Mouse (Mus musculus): ENCODE data around the gene Mc1r.
"Not testable (repeated sequence)": the region's sequence is repeated elsewhere in the genome, so short reads cannot be mapped to it uniquely, and the experiment has no call there.

The Mc1r gene

GRCm38 (mm10) chr8:123430936-123431335 is 24.0 kb downstream of the Mc1r start:
- in situ Hi-C loops (cut with MseI, MboI): not testable (repeated sequence)

- in situ Hi-C loops (cut with MseI, MboI): no loop called here
Observed at GRCm38 (mm10) chr8:123431616-123432365, 24.9 kb downstream of the Mc1r start.

GRCm38 (mm10) chr8:123432381-123432780 is 25.5 kb downstream of the Mc1r start:
- in situ Hi-C loops (cut with MseI, MboI): no loop called here

- in situ Hi-C loops (cut with MseI, MboI): not testable (repeated sequence)
Observed at GRCm38 (mm10) chr8:123433241-123433974, 26.5 kb downstream of the Mc1r start.

- in situ Hi-C loops (cut with MseI, MboI): no loop called here
Observed at GRCm38 (mm10) chr8:123441788-123442187, 34.9 kb downstream of the Mc1r start.

GRCm38 (mm10) chr8:123442351-123442750 is 35.4 kb downstream of the Mc1r start:
- in situ Hi-C loops (cut with MseI, MboI): no loop called here

- in situ Hi-C loops (cut with MseI, MboI): no loop called here
Observed at GRCm38 (mm10) chr8:123442871-123443575, 36.1 kb downstream of the Mc1r start.

GRCm38 (mm10) chr8:123443576-123443921 is 36.6 kb downstream of the Mc1r start:
- in situ Hi-C loops (cut with MseI, MboI): no loop called here

- in situ Hi-C loops (cut with MseI, MboI): no loop called here
Observed at GRCm38 (mm10) chr8:123444131-123444530, 37.2 kb downstream of the Mc1r start.

- in situ Hi-C loops (cut with MseI, MboI): no loop called here
Observed at GRCm38 (mm10) chr8:123445981-123446380, 39.1 kb downstream of the Mc1r start.

- in situ Hi-C loops (cut with MseI, MboI): no loop called here
Observed at GRCm38 (mm10) chr8:123446799-123447198, 39.9 kb downstream of the Mc1r start.

- in situ Hi-C loops (cut with MseI, MboI): no loop called here
Observed at GRCm38 (mm10) chr8:123450783-123451182, 43.9 kb downstream of the Mc1r start.

- in situ Hi-C loops (cut with MseI, MboI): not testable (repeated sequence)
Observed at GRCm38 (mm10) chr8:123451747-123452146, 44.8 kb downstream of the Mc1r start.

GRCm38 (mm10) chr8:123452149-123452548 is 45.2 kb downstream of the Mc1r start:
- in situ Hi-C loops (cut with MseI, MboI): no loop called here

- in situ Hi-C loops (cut with MseI, MboI): no loop called here
Observed at GRCm38 (mm10) chr8:123453291-123453690, 46.4 kb downstream of the Mc1r start.

- in situ Hi-C loops (cut with MseI, MboI): no loop called here
Observed at GRCm38 (mm10) chr8:123453951-123454350, 47.0 kb downstream of the Mc1r start.

- in situ Hi-C loops (cut with MseI, MboI): no loop called here
Observed at GRCm38 (mm10) chr8:123454559-123454958, 47.7 kb downstream of the Mc1r start.
